Comparison of ENCODE assay signal across 8 mouse cellular contexts in genomic region chr4:43046607-43047006, GRCm38 (mm10). TPM values are rescaled to one million over a fixed set of nuclear protein-coding genes. Genes with fewer than 3 reads are reported as not detected.
A peak's percentile ranks its signal among the peaks of the same experiment; 100 is the strongest.
DNase-seq lines count a peak whose midpoint lies in the region; ATAC-seq lines count a peak whose summit lies in the region.

No protein-coding gene starts in this region.

- no peaks in the 10 kb centered on the region for H3K36me3 ChIP-seq in kidney, embryonic 15.5 days
- H3K36me3 ChIP-seq in forebrain, embryonic 16.5 days (ENCODE audit: control insufficient read depth, insufficient read depth): no peaks in the 10 kb centered on the region
- no peaks in the 10 kb centered on the region for H3K36me3 ChIP-seq in midbrain, embryonic 12.5 days

- 67% methylated on average over 5 of the region's 5 CpGs for WGBS in kidney, embryonic 15.5 days
- WGBS in forebrain, embryonic 16.5 days: 56% methylated on average over 5 of the region's 5 CpGs
- WGBS in midbrain, embryonic 12.5 days: 60% methylated on average over 5 of the region's 5 CpGs

- H3K27ac ChIP-seq in kidney, embryonic 15.5 days: no peak overlapping the region
- H3K27ac ChIP-seq in forebrain, embryonic 16.5 days (ENCODE audit: low read length): no peak overlapping the region
- peak overlapping the region; percentile 20; the same call in 1 of the 2 replicates for H3K27ac ChIP-seq in midbrain, embryonic 12.5 days (replicated peaks)

- peak overlapping the region; percentile 85 for H3K4me2 ChIP-seq in kidney, embryonic 15.5 days
- peak overlapping the region; percentile 86 for H3K4me2 ChIP-seq in forebrain, embryonic 16.5 days (ENCODE audit: low read length)
- peak overlapping the region; percentile 63 for H3K4me2 ChIP-seq in midbrain, embryonic 12.5 days (replicated peaks)

- no peak overlapping the region for H3K9ac ChIP-seq in kidney, embryonic 15.5 days
- H3K9ac ChIP-seq in forebrain, embryonic 16.5 days (replicated peaks; ENCODE audit: low read depth, low read length): no peak overlapping the region
- no peak overlapping the region for H3K9ac ChIP-seq in midbrain, embryonic 12.5 days (replicated peaks)

- H3K27me3 ChIP-seq in kidney, embryonic 15.5 days: no peaks in the 10 kb centered on the region
- H3K27me3 ChIP-seq in forebrain, embryonic 16.5 days (replicated peaks; ENCODE audit: control insufficient read depth, insufficient read depth, low read length): no peaks in the 10 kb centered on the region
- no peaks in the 10 kb centered on the region for H3K27me3 ChIP-seq in midbrain, embryonic 12.5 days

- no peak for DNase-seq in kidney, postnatal 25 days
- DNase-seq in adipocyte (ENCODE audit: low spot score): peak; percentile 52
- DNase-seq in cerebellum, postnatal 4 days (ENCODE audit: low spot score in 2 of 2): no peak
- no peak for DNase-seq in urinary bladder, postnatal 14 days (ENCODE audit: low spot score)

- ATAC-seq in kidney, embryonic 15.5 days (replicated peaks; ENCODE audit: low FRiP score): no peak
- no peak for ATAC-seq in forebrain, embryonic 16.5 days
- no peak for ATAC-seq in midbrain, embryonic 12.5 days (ENCODE audit: low FRiP score, low read depth)
- ATAC-seq in inflammation-experienced regulatory T-cells, adult 6 months: no peak

- H3K4me3 ChIP-seq in kidney, embryonic 15.5 days (replicated peaks): no peak overlapping the region
- H3K4me3 ChIP-seq in forebrain, embryonic 16.5 days (replicated peaks; ENCODE audit: low read length): peak overlapping the region; percentile 1; the same call in 1 of the 2 replicates
- peak overlapping the region; percentile 52; the same call in 1 of the 2 replicates for H3K4me3 ChIP-seq in midbrain, embryonic 12.5 days

- no peaks in the 10 kb centered on the region for H3K9me3 ChIP-seq in kidney, embryonic 15.5 days (replicated peaks)
- H3K9me3 ChIP-seq in forebrain, embryonic 16.5 days (ENCODE audit: control insufficient read depth, low read length): no peaks in the 10 kb centered on the region
- no peaks in the 10 kb centered on the region for H3K9me3 ChIP-seq in midbrain, embryonic 12.5 days

- H3K4me1 ChIP-seq in kidney, embryonic 15.5 days: peaks cover 27% of the 10 kb centered on the region
- peaks cover 31% of the 10 kb centered on the region for H3K4me1 ChIP-seq in forebrain, embryonic 16.5 days (replicated peaks; ENCODE audit: control insufficient read depth, insufficient read depth, low read length)
- H3K4me1 ChIP-seq in midbrain, embryonic 12.5 days: peaks cover 30% of the 10 kb centered on the region

RNA-seq across cellular contexts. Expression of gene Fam214b, which starts 0.6 kb away (rescaled TPM):
- 10.8 and 11.8 TPM in 2 replicates for polyA plus RNA-seq in kidney, embryonic 15.5 days (2015; fragmentation: Nextera tagmentation; extraction: Ambion mirVana)
- 39.2 and 48.2 TPM in 2 replicates for polyA plus RNA-seq in forebrain, embryonic 16.5 days (2015; fragmentation: Nextera tagmentation; extraction: Ambion mirVana)
- polyA plus RNA-seq in midbrain, embryonic 12.5 days (2016; fragmentation: Nextera tagmentation; extraction: Ambion mirVana): 51.2 and 51.8 TPM in 2 replicates
- 1 to 10 TPM; 2.4 to 2.9 (median 2.6) TPM for polyA plus RNA-seq in inflammation-experienced regulatory T-cells, adult 6 months (2017; shearing (Covaris generic))

RNA-seq across cellular contexts. Expression of gene Unc13b, which starts 12.1 kb away (rescaled TPM):
- 7.2 and 8.3 TPM in 2 replicates for polyA plus RNA-seq in kidney, embryonic 15.5 days (2015; fragmentation: Nextera tagmentation; extraction: Ambion mirVana)
- polyA plus RNA-seq in forebrain, embryonic 16.5 days (2015; fragmentation: Nextera tagmentation; extraction: Ambion mirVana): 15.5 and 21.6 TPM in 2 replicates
- polyA plus RNA-seq in midbrain, embryonic 12.5 days (2016; fragmentation: Nextera tagmentation; extraction: Ambion mirVana): 24.6 and 30.7 TPM in 2 replicates
- polyA plus RNA-seq in inflammation-experienced regulatory T-cells, adult 6 months (2017; shearing (Covaris generic)): under 1 TPM in 2 of 3 experiments, not detected in 1; 0.23 to 0.38 TPM

RNA-seq across cellular contexts. Expression of gene Stoml2, which starts 15.1 kb away (rescaled TPM):
- 346 and 352 TPM in 2 replicates for polyA plus RNA-seq in kidney, embryonic 15.5 days (2015; fragmentation: Nextera tagmentation; extraction: Ambion mirVana)
- polyA plus RNA-seq in forebrain, embryonic 16.5 days (2015; fragmentation: Nextera tagmentation; extraction: Ambion mirVana): 237 and 238 TPM in 2 replicates
- polyA plus RNA-seq in midbrain, embryonic 12.5 days (2016; fragmentation: Nextera tagmentation; extraction: Ambion mirVana): 281 and 296 TPM in 2 replicates
- polyA plus RNA-seq in inflammation-experienced regulatory T-cells, adult 6 months (2017; shearing (Covaris generic)): 100 to 1,000 TPM; 138 to 146 (median 139) TPM

RNA-seq across cellular contexts. Expression of gene Pigo, which starts 21.0 kb away (rescaled TPM):
- 23.5 and 27.6 TPM in 2 replicates for polyA plus RNA-seq in kidney, embryonic 15.5 days (2015; fragmentation: Nextera tagmentation; extraction: Ambion mirVana)
- 20.9 and 24.5 TPM in 2 replicates for polyA plus RNA-seq in forebrain, embryonic 16.5 days (2015; fragmentation: Nextera tagmentation; extraction: Ambion mirVana)
- 25.2 and 27.5 TPM in 2 replicates for polyA plus RNA-seq in midbrain, embryonic 12.5 days (2016; fragmentation: Nextera tagmentation; extraction: Ambion mirVana)
- 10 to 100 TPM; 10.5 to 22.3 (median 12.0) TPM for polyA plus RNA-seq in inflammation-experienced regulatory T-cells, adult 6 months (2017; shearing (Covaris generic))

RNA-seq across cellular contexts. Expression of gene Fancg, which starts 36.3 kb away (rescaled TPM):
- 15.2 and 17.2 TPM in 2 replicates for polyA plus RNA-seq in kidney, embryonic 15.5 days (2015; fragmentation: Nextera tagmentation; extraction: Ambion mirVana)
- 32.8 and 33.2 TPM in 2 replicates for polyA plus RNA-seq in forebrain, embryonic 16.5 days (2015; fragmentation: Nextera tagmentation; extraction: Ambion mirVana)
- polyA plus RNA-seq in midbrain, embryonic 12.5 days (2016; fragmentation: Nextera tagmentation; extraction: Ambion mirVana): 18.3 and 24.0 TPM in 2 replicates
- 10 to 100 TPM; 22.9 to 41.7 (median 31.8) TPM for polyA plus RNA-seq in inflammation-experienced regulatory T-cells, adult 6 months (2017; shearing (Covaris generic))
